Mouse (Mus musculus) embryonic fibroblast, embryonic 13.5 days (primary cell): Measurements from ENCODE around the gene Atl3.

Source experiments
- CTCF ChIP-seq: IDR thresholded peaks from 2 replicates; pipeline ENCODE4 v1.5.1; 2011; ENCODE audit warnings: mild to moderate bottlenecking, control low read depth, low read length, moderate library complexity, borderline replicate concordance; ENCODE audit not compliant: insufficient read depth
- POLR2A ChIP-seq: IDR thresholded peaks from 2 replicates; pipeline ENCODE4 v1.6.1; 2011; ENCODE audit warnings: low read depth, mild to moderate bottlenecking, control low read depth, low read length, moderate library complexity

GRCm38 (mm10) chr19:7583101-7583500 lies 89.3 kb downstream of the Atl3 start:
- TF ChIP-seq CTCF = no peak
- no peak for TF ChIP-seq POLR2A
